Mouse (Mus musculus): ENCODE results near the gene Slit1. TPM values are rescaled to one million over a fixed set of nuclear protein-coding genes. Genes with fewer than 3 reads are reported as not detected.

Slit1 gene
- polyA plus RNA-seq, 1 experiment from 2014 or later, result 1.1 TPM

- DNase-seq (ENCODE audit: low spot score) (no peak), ATAC-seq (ENCODE audit: insufficient number of reproducible peaks, low FRiP score, low TSS enrichment, low read depth) (no peak)
- no peaks in the 10 kb centered on the region for H3K36me3 ChIP-seq (ENCODE audit: control insufficient read depth, insufficient read depth, low read length)
- no peak overlapping the region for H3K9ac ChIP-seq (ENCODE audit: low read length)
- 63% methylated on average over 4 of the region's 4 CpGs for WGBS
- H3K4me2 ChIP-seq (ENCODE audit: low read depth, severe bottlenecking), result no peak overlapping the region
- H3K4me1 ChIP-seq (ENCODE audit: control insufficient read depth, insufficient read depth, low read length), result peaks cover 12% of the 10 kb centered on the region
- peaks cover 7% of the 10 kb centered on the region; the same call in 1 of the 2 replicates for H3K27me3 ChIP-seq (ENCODE audit: control insufficient read depth, insufficient read depth, low read length)
- H3K4me3 ChIP-seq (ENCODE audit: low read depth, low read length), result no peak overlapping the region
- H3K9me3 ChIP-seq (ENCODE audit: control insufficient read depth, low read length), result no peaks in the 10 kb centered on the region
- no peak overlapping the region for H3K27ac ChIP-seq (replicated peaks; ENCODE audit: low read depth, low read length)
Measured at GRCm38 (mm10) chr19:41665941-41666340, 77.5 kb downstream of the Slit1 start.

- no peak for DNase-seq (ENCODE audit: low spot score)
- 8% methylated on average over 13 of the region's 13 CpGs for WGBS
- no peak overlapping the region for H3K9ac ChIP-seq (ENCODE audit: low read length)
Measured at GRCm38 (mm10) chr19:41663506-41664242, 79.8 kb downstream of the Slit1 start.

GRCm38 (mm10) chr19:41661466-41661865 is 82.0 kb downstream of the Slit1 start:
- Histone ChIP-seq H3K27ac (replicated peaks; ENCODE audit: low read depth, low read length) (no peak overlapping the region), H3K4me3 (ENCODE audit: low read depth, low read length) (no peak overlapping the region), H3K4me2 (ENCODE audit: low read depth, severe bottlenecking) (no peak overlapping the region), H3K27me3 (ENCODE audit: control insufficient read depth, insufficient read depth, low read length) (peaks cover 22% of the 10 kb centered on the region), H3K9ac (ENCODE audit: low read length) (no peak overlapping the region), H3K36me3 (ENCODE audit: control insufficient read depth, insufficient read depth, low read length) (no peaks in the 10 kb centered on the region), H3K9me3 (ENCODE audit: control insufficient read depth, low read length) (no peaks in the 10 kb centered on the region), H3K4me1 (ENCODE audit: control insufficient read depth, insufficient read depth, low read length) (no peaks in the 10 kb centered on the region)
- DNase-seq (ENCODE audit: low spot score) (no peak), ATAC-seq (ENCODE audit: insufficient number of reproducible peaks, low FRiP score, low TSS enrichment, low read depth) (no peak)
- WGBS, result 87% methylated on average over 13 of the region's 13 CpGs

More at GRCm38 (mm10) chr19:41663506-41664242, 79.8 kb downstream of the Slit1 start:
- Histone ChIP-seq H3K9me3 (ENCODE audit: control insufficient read depth, low read length) (no peaks in the 10 kb centered on the region), H3K4me3 (ENCODE audit: low read depth, low read length) (no peak overlapping the region), H3K4me1 (ENCODE audit: control insufficient read depth, insufficient read depth, low read length) (no peaks in the 10 kb centered on the region), H3K36me3 (ENCODE audit: control insufficient read depth, insufficient read depth, low read length) (no peaks in the 10 kb centered on the region), H3K4me2 (ENCODE audit: low read depth, severe bottlenecking) (no peak overlapping the region), H3K27ac (replicated peaks; ENCODE audit: low read depth, low read length) (no peak overlapping the region), H3K27me3 (ENCODE audit: control insufficient read depth, insufficient read depth, low read length) (peaks cover 9% of the 10 kb centered on the region; the same call in 1 of the 2 replicates)
- ATAC-seq (ENCODE audit: insufficient number of reproducible peaks, low FRiP score, low TSS enrichment, low read depth), result no peak

GRCm38 (mm10) chr19:41660999-41661374 is 82.5 kb downstream of the Slit1 start:
- Histone ChIP-seq H3K4me1 (ENCODE audit: control insufficient read depth, insufficient read depth, low read length) (no peaks in the 10 kb centered on the region), H3K36me3 (ENCODE audit: control insufficient read depth, insufficient read depth, low read length) (no peaks in the 10 kb centered on the region), H3K9me3 (ENCODE audit: control insufficient read depth, low read length) (no peaks in the 10 kb centered on the region), H3K4me2 (ENCODE audit: low read depth, severe bottlenecking) (no peak overlapping the region), H3K4me3 (ENCODE audit: low read depth, low read length) (no peak overlapping the region), H3K27ac (replicated peaks; ENCODE audit: low read depth, low read length) (no peak overlapping the region), H3K9ac (ENCODE audit: low read length) (no peak overlapping the region), H3K27me3 (ENCODE audit: control insufficient read depth, insufficient read depth, low read length) (peaks cover 22% of the 10 kb centered on the region)
- DNase-seq (ENCODE audit: low spot score), result peak; percentile 87
- ATAC-seq (ENCODE audit: insufficient number of reproducible peaks, low FRiP score, low TSS enrichment, low read depth), result no peak
- WGBS, result 23% methylated on average over 4 of the region's 4 CpGs

GRCm38 (mm10) chr19:41660294-41660998 is 83.0 kb downstream of the Slit1 start:
- no peak overlapping the region for H3K4me2 ChIP-seq (ENCODE audit: low read depth, severe bottlenecking)
- H3K4me1 ChIP-seq (ENCODE audit: control insufficient read depth, insufficient read depth, low read length), result no peaks in the 10 kb centered on the region
- H3K36me3 ChIP-seq (ENCODE audit: control insufficient read depth, insufficient read depth, low read length), result no peaks in the 10 kb centered on the region
- H3K9ac ChIP-seq (ENCODE audit: low read length), result no peak overlapping the region
- H3K27ac ChIP-seq (replicated peaks; ENCODE audit: low read depth, low read length), result no peak overlapping the region
- peaks cover 21% of the 10 kb centered on the region for H3K27me3 ChIP-seq (ENCODE audit: control insufficient read depth, insufficient read depth, low read length)
- 79% methylated on average over 17 of the region's 17 CpGs for WGBS
- DNase-seq (ENCODE audit: low spot score) (no peak), ATAC-seq (ENCODE audit: insufficient number of reproducible peaks, low FRiP score, low TSS enrichment, low read depth) (no peak)
- no peak overlapping the region for H3K4me3 ChIP-seq (ENCODE audit: low read depth, low read length)
- no peaks in the 10 kb centered on the region for H3K9me3 ChIP-seq (ENCODE audit: control insufficient read depth, low read length)

GRCm38 (mm10) chr19:41657446-41657845 is 86.0 kb downstream of the Slit1 start:
- H3K36me3 ChIP-seq (ENCODE audit: control insufficient read depth, insufficient read depth, low read length), result no peaks in the 10 kb centered on the region
- H3K27me3 ChIP-seq (ENCODE audit: control insufficient read depth, insufficient read depth, low read length), result peaks cover 20% of the 10 kb centered on the region
- no peak for DNase-seq (ENCODE audit: low spot score)
- no peaks in the 10 kb centered on the region for H3K4me1 ChIP-seq (ENCODE audit: control insufficient read depth, insufficient read depth, low read length)
- ATAC-seq (ENCODE audit: insufficient number of reproducible peaks, low FRiP score, low TSS enrichment, low read depth), result no peak
- H3K9ac ChIP-seq (ENCODE audit: low read length), result no peak overlapping the region
- no peak overlapping the region for H3K4me3 ChIP-seq (ENCODE audit: low read depth, low read length)
- no peak overlapping the region for H3K27ac ChIP-seq (replicated peaks; ENCODE audit: low read depth, low read length)
- H3K4me2 ChIP-seq (ENCODE audit: low read depth, severe bottlenecking), result no peak overlapping the region
- WGBS, result 30% methylated on average over 9 of the region's 9 CpGs
- no peaks in the 10 kb centered on the region for H3K9me3 ChIP-seq (ENCODE audit: control insufficient read depth, low read length)

GRCm38 (mm10) chr19:41656671-41657070 is 86.8 kb downstream of the Slit1 start:
- WGBS, result 86% methylated on average over 14 of the region's 14 CpGs
- no peak overlapping the region for H3K4me2 ChIP-seq (ENCODE audit: low read depth, severe bottlenecking)
- H3K36me3 ChIP-seq (ENCODE audit: control insufficient read depth, insufficient read depth, low read length), result no peaks in the 10 kb centered on the region
- no peak overlapping the region for H3K27ac ChIP-seq (replicated peaks; ENCODE audit: low read depth, low read length)
- no peak overlapping the region for H3K4me3 ChIP-seq (ENCODE audit: low read depth, low read length)
- no peaks in the 10 kb centered on the region for H3K9me3 ChIP-seq (ENCODE audit: control insufficient read depth, low read length)
- no peaks in the 10 kb centered on the region for H3K4me1 ChIP-seq (ENCODE audit: control insufficient read depth, insufficient read depth, low read length)
- DNase-seq (ENCODE audit: low spot score) (no peak), ATAC-seq (ENCODE audit: insufficient number of reproducible peaks, low FRiP score, low TSS enrichment, low read depth) (no peak)
- H3K9ac ChIP-seq (ENCODE audit: low read length), result no peak overlapping the region
- peaks cover 20% of the 10 kb centered on the region for H3K27me3 ChIP-seq (ENCODE audit: control insufficient read depth, insufficient read depth, low read length)

- no peaks in the 10 kb centered on the region for H3K4me1 ChIP-seq (ENCODE audit: control insufficient read depth, insufficient read depth, low read length)
- no peak for ATAC-seq (ENCODE audit: insufficient number of reproducible peaks, low FRiP score, low TSS enrichment, low read depth)
- H3K9me3 ChIP-seq (ENCODE audit: control insufficient read depth, low read length), result no peaks in the 10 kb centered on the region
- no peak overlapping the region for H3K27ac ChIP-seq (replicated peaks; ENCODE audit: low read depth, low read length)
- no peak overlapping the region for H3K9ac ChIP-seq (ENCODE audit: low read length)
- no peak overlapping the region for H3K4me2 ChIP-seq (ENCODE audit: low read depth, severe bottlenecking)
- peaks cover 20% of the 10 kb centered on the region for H3K27me3 ChIP-seq (ENCODE audit: control insufficient read depth, insufficient read depth, low read length)
- no peak overlapping the region for H3K4me3 ChIP-seq (ENCODE audit: low read depth, low read length)
- no peaks in the 10 kb centered on the region for H3K36me3 ChIP-seq (ENCODE audit: control insufficient read depth, insufficient read depth, low read length)
- DNase-seq (ENCODE audit: low spot score), result peak; percentile 89
- WGBS, result 14% methylated on average over 9 of the region's 9 CpGs
Measured at GRCm38 (mm10) chr19:41655970-41656369, 87.5 kb downstream of the Slit1 start.
